Mouse (Mus musculus) mature B cell (primary cell): ENCODE data around the gene Prkcd.

Source experiments
- in situ Hi-C: fragments of 300-500 bp; cut with MboI; formaldehyde crosslinking; loops from 2 replicates; pipeline ENCODE4 v1.14.3; 2019

Gene Prkcd

DNA sequence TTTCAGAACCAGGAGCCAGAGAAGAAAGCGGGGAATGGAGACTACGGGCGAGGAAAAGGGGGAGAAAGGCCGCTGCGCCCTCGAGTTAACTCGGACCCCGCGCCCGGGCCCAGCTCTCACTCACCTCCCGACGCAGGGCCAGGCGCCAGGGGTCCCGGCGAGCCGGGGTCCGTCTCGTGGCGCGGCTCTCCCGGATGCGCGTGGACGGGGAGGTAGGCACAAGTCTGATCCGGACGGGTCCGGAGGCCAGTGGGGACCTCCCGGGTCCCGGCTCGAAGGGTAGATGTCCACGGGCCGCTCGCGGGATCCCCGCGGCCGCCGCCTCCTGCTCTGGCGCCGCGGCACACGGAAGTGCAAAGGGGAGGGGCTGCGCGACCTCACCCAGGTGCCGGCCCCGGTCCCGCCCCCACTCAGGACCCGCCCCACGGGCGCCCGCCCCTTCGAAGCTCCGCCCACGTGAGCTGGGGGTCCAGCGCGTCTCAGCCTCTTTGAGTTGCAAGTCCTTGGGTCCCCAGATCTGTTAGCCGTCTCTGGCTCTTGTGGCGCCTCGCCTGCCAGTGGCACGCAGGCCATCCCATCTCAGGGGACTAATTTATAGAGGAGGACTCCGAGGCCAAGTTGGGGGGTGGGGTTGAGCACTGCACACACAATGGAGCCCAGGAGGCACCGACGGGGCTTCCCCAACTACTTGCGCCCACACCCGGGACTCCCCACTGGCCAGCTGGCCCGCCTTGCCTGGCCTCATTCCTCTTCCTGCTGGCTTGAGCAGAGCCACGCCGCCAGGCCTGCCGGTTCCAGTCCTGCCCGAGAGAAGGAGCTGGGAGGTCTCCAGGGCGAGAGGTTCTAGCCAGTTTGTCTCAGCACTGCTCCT, at the start of gene Prkcd:
TSS of gene Prkcd (minus strand) at position 355 of the 871 bp plus-strand sequence.
- in situ Hi-C loops, result no loop called here

DNA sequence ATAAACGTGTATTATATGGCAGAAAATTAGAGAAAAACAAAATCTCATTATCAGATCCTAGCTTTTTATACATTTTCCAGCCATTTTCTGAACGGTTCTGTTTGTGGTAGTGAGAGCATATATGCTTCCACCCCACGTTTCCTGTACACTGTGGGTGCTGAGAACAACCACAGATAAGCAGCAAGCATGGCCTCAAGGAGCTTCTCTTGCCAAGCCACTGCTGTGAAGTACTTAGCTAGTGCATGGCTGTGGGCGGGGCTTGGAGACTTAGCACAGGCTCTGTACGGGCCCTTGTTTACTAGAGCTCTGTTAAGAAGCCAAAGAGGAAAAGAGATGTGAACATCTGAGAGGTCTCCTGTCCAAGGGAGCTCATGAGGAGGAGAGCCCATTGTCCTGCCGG, 48.9 kb upstream of the Prkcd start:
- in situ Hi-C loops, result loop anchor here (5.0 kb wide), 1 partner anchor 88 kb away; no protein-coding TSS in a partner anchor

DNA sequence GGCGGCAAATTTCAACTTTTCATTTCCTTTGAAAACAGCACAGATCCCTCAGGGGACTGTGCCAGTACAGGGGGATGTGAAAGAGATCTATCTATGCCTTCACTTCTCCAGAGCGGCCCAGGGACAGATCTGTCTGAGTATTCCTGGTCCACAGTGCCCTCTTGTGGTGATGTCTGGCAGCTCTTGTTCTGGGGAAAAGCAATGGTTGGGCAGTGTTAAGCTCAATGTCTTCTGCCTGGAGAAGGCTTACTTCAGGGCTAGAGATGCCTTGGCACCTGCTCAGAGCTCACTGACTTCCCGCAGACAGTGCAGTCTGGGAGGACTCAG, 45.9 kb upstream of the Prkcd start:
- in situ Hi-C loops, result loop anchor here (5.0 kb wide), 1 partner anchor 85 kb away; no protein-coding TSS in a partner anchor

DNA sequence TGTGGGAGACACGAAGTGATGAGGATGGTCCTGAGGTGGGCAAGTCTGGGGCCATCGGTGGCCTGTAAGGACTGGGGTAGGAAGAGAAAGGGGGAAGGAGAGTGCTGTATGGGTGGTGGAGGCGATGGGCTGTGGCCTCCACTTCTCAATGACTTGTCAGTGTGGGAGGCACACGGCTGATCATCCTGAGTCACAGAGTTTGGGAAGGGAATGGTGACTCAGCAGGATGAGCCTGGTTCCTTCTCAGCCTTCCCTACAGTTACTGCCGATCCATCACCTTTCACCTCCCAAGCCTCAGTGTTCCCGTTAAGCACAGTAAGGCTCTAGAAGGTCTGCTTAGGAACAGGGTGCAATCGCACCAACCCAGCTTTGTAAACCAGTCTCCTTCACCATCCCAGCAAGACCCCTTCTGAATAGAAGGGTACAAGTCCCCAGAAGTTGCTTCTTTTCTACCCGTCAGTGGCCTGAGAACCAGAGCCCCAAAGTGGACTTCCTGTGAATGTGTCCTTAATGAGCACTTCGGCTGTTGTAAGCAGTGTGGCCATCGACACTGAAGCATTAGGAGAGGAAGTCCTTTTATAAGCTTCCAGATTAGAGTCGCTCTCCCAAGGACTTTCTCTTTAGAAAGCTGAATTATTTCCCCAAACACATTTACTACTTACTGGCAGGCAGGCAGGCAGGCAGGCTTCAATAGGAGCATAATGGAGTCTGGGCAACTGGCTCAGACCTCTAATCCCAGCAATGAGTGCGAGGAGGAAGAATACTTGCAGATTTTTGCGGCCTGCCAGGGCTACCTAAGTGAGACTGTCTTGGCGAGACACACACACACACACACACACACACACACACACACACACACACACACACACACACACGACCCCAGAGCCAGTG, 45.3 kb upstream of the Prkcd start:
- in situ Hi-C loops, result loop anchor here (5.0 kb wide), 1 partner anchor 84 kb away; no protein-coding TSS in a partner anchor

DNA sequence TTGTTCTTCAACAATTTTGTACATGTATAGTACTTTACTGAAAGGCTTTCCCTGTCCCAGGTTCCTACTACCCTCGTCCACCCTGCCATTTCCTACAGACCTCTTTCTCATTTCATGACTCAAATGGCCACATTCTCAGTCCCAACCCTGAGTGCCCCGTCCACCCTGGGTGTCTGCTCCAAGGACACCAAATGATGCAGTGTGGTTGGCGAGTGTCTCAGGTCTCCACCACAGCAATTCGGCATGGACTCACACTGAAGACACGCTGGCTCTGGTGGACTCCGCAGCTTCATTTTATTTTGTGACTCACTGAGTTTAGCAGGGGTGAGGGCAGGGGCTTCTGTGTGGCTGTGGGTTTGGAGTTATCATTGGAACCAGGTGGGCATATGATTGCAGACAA, 44.2 kb upstream of the Prkcd start:
- in situ Hi-C loops, result loop anchor here (5.0 kb wide), 1 partner anchor 83 kb away; no protein-coding TSS in a partner anchor

DNA sequence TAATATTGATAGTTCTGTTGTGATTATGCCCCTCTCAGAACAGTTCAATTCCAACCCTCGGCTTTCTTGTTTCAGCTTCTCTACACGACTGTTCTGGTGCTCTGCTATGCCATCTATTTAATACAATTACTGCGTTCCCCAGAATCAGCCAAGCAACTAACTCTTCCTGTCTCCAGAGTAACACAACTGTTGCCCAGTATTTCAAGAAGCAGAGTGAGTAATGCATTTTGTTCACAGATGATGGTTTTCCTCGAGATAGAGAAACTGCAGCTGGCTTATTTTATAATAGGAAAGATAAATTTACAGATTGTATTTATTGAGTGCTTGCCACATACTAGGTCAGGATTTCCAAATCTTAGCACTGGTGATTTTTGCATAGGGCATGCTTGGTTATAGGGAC, 40.6 kb upstream of the Prkcd start:
- in situ Hi-C loops, result no loop called here

DNA sequence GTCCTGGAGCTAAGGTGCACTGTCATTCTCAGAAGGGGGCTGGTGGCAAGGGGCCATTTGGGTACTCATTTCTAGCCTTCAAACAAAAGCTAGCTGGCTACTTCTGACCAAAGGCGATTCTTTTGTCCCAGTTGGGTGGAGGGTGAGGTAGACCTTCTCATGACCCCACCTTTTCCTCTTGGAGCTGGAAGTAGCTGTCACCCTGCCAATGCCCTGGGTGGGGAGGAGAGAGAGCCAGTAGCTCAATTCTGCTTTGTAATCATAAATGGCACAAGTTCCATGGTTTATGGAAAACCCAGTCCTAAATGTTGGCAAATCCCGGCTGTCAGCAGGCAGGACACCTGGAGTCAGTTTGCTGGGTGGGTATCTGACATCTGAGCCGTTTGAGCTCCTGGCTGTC, 40.1 kb upstream of the Prkcd start:
- in situ Hi-C loops, result no loop called here

DNA sequence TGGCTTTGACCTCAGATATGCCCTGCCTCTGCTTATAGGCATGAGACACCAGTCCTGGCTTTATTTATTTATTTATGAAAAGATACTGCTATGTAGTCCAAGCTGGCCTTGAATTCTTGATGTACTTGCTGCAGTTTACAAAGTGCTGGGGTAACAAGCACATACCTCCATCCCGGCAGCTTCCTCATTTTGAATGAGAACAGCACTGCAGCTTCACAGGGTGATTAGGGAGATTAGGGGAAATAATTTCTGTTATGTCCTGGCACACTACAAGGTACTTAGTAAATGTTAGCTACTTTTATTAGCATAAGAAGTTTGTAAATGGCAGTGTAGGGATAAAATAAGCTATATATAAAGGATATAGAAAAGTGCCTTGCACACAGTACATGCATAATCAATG, 29.5 kb upstream of the Prkcd start:
- in situ Hi-C loops, result no loop called here

DNA sequence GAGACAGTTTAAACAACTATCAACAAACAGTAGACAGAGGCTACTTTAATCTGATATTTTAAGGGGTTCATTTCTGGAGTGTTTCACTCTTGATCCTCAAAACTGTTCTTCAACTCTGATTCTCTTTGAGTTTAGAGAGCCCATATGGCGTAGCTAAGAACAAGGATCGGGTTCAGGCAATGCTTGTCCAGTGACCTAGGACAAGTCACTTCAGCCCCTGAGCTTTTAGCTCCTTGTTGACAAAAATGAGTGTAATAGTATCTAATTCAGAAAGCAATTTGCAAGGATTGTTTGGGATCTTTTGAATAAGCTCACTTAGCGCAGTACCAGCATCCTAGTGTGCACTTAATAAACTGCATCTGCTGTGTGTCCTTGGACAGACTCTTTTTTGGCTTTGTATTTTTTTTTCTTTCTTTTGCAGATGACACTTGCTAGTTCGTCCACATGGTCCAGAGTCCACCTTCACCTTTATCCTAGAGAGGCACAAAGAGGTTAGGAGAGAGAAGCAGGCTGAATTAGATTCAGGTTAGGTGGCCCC, 28.8 kb upstream of the Prkcd start:
- in situ Hi-C loops, result no loop called here

DNA sequence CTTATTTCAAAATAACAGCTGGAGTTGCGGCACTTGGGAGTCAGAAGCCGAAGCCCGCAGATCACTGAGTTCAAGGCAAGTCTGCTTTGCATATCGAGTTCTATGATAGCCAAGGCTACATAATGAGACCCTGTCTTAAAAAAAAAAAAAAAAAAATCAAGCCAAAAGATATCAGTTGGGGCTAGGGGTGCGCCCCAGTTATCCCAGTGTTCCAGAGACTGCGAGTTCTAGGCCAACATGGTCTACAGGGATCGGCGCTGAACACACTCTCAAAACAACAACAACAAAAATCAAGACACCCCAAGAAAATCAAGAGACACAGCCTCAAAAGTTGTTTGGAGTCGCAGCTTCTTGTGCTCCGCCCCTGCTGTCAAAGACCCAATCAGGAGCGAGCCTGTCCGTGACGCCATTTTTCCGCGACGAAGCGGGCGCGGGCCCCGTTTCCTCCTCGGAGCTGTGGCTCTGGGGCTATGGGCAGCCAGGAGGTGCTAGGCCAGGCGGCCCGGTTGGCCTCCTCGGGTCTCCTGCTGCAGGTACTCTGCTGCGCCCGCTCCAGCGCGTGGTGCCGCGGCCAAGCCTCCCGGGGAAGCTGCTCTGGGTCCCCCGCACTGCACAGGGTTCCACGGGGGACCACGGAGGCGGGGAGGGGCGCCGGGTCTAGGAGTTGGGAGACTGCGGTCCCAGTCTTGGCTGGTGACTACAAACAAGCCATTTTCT, 28.1 kb upstream of the Prkcd start, which contains the start of gene Rft1:
TSS of gene Rft1 (plus strand) at position 418 of the 717 bp plus-strand sequence.
- in situ Hi-C loops, result no loop called here

DNA sequence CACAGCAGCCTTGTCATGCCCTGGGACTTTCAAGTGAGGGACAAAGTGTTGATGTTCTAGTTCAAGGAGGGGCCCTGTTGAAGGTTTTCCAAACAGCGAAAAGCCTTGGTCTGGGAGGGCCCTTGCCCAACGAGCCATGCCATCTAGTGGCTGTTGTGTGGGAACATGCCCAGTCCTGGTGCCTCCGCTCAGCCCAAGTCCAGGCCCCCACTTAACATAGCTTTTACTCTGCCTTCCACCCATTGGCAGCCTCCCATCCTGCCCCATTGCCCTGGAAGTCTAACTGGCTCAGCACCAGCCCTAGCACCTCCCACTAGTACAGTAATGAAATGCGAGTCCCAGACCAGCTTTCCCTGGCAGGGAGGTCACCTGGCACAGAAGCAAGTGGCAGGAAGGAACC, 25.0 kb upstream of the Prkcd start:
- in situ Hi-C loops, result no loop called here

DNA sequence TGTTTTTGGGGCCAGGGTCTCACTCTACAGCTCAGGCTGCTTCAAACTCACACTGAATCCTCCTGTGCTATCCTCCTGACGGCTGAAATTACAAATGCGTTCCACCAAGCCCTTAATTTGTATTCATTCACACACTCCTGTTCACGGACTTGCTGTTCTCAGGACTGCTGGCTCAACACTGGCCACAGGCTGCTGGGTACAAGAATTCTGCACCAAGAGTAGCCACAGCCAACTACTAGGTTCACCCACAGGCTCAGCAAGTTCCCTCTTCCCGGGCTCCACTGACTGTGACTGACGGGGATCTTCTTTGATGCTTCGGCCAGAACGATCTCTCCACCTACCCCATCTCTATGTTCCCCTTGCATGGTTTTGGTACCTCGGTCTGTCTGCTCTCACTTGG, 23.7 kb upstream of the Prkcd start:
- in situ Hi-C loops, result no loop called here

DNA sequence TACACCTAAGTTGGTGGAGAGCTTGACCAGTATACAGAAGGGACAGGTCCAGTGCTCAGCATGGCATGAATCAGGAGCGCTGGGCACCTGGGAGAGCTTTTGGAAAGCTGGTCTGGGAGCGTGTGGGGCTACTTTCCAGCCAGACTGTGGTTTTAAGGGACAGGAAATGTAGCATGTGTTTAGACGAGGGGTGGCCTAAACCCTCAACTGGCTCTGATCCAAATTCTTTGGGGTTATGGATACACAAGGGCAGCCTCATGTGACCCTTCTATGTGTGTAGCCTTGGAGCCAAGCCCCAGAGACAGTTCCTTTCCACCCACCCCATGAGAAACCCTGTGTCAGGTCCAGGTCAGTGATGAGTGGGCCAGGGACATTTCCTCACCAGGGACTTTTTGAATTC, 22.5 kb upstream of the Prkcd start:
- in situ Hi-C loops, result no loop called here

DNA sequence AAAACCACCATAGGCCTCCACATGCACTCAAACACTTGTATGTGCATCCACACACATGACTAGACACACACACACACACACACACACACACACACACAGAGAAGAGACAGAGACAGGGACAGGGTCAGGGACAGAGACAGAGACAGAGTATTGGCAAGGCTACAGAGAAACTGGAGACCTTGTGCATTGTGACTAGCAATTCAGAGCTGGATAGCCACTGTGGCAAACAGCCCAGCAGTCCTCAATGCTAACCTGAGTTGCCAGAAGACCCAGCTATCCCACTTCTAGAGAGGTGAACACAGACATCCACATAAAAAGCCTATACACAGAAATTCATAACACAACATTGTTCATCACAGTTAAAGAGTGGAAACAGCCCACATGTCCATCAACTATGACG, 20.5 kb upstream of the Prkcd start:
- in situ Hi-C loops, result no loop called here

DNA sequence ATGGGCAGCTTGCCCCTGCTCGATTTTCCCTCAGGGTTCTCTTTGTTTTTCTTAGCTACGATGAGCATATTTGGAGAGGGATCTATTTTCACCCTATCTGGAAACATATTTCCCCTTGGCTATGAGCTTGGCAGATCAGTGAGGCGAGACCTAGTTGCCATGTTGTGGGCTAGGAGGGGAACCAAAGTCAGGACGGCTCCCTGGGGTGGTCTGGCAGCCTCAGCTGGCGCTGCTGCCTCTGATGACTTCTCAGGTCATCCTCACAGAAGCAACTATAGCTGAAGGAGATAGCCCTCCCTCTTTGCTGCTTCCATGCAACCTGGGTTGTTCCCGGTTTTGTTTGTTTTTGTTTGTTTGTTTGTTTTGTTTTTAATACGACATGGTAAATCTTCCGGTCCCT, 19.1 kb upstream of the Prkcd start:
- in situ Hi-C loops, result no loop called here

DNA sequence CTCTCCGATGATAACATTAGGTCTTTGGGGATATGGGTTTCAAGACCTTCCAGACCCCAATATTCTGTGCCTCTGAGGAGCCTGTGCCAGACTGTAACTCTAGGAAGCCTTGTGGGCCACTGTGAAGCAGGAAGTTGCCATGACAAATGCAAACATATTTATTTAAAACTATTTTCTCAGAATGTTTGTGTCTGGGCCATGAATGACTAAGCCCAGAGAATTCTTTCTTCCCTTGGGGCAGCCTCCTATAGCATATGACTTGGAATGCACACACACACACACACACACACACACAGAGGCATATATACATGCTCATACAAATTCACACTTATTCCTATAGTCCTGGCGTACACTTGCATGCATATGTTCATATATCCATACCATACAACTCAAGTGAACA, 18.0 kb upstream of the Prkcd start:
- in situ Hi-C loops, result no loop called here

DNA sequence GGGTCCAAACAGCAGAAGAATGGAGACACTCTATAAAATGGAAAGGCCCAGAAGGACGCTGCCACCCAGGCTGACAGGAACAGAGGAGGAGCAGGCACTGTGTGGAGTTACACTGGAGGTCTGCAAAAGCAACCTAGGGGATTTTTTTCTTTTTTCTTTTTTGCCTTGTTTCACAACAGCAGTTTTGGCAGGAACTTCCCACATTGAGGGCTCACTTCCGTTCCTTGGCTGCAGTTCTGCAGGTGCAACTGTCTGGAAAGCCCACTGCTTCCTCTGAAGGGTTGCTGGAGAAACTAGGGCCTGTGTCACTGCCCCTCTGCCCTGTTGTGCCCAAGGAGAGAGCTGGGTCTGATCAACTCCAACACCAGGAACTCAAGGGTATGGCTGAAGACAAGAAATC, 15.7 kb upstream of the Prkcd start:
- in situ Hi-C loops, result no loop called here

DNA sequence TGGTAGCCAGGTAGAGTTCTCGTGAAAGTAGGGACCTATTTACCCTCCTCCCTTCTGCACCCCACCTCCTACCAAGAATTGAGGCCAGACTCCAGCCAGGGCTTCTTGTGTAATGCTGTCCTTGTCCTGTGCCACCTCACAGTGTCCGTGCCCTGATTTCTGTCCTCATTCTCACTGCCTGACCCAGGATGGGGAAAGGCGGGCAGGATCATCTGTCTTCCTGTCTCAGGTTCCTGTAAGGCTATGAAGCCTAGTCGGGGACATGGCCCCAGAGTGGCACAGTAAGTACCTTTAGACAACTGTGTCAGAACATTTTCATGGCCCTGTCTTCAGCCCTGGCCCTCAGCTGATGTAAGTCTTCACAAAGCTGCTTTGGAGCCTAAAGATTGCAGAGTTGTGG, 12.7 kb upstream of the Prkcd start:
- in situ Hi-C loops, result no loop called here

DNA sequence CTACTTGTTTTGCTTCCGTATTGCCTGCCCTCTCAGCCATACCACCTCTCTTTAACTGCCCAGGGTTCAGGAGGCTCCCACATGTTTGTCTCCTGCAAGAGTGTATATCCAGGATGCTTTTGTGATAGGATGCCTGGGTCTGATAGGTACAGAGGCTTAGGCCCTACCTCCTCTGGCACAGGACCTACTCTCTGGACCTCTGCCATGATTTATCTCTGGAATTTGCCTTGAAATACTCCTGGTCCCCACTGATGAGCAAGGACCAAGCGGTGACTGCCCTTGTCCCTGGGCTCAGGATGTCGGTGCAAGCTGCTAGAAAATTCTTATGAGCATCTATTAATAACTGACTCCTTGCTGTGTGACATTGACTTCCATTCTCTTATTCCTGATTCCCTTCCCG, 12.0 kb upstream of the Prkcd start:
- in situ Hi-C loops, result no loop called here

DNA sequence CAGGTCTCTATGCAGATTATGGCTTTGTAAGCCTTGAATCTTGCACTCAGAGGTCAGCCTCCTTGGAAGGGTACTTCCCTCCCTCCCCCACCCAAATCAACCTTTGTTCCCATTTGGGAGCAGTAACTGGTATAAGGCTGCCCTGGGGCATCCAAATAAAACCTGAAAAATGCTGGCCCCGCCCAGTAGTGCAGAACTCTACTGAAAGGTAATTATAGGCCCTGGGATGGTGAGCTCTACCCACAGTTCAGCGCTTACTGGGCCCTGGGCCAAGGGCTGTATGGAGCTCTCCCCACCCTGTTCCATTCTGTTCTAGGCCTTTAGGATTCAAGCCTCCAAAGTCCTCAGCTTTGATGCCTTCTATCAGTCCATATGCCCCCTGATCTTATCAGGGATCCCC, 11.1 kb upstream of the Prkcd start:
- in situ Hi-C loops, result no loop called here

DNA sequence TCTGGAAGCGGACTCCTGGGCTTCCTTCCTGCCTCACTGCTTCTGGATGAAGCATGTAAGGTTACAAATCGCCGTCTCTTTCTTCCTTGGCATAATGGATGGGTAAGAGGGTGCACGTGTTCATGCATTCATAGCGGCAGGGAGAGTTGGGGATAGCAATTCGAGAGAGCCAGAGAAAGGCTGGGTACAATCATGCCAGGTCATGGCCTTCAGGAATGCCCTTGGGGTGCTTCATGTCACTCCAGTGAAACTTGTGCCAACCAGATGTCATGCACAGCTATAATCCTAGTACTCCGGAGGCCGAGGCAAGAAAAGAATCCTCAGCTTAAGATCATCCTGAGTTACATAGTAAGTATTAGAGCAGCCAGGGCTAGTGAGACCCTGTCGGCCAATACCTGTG, 10.5 kb upstream of the Prkcd start:
- in situ Hi-C loops, result no loop called here
